Mouse (Mus musculus) CH12.LX (cell line): ENCODE results near the gene Ccdc92.

Experiments
- CTCF ChIP-seq, 2 experiments: IDR thresholded peaks in 1 of 2; conservative IDR thresholded peaks in 1 of 2; 2 replicates each; pipeline ENCODE4 v1.5.1; 2011 to 2012; ENCODE audit warnings: low read depth in 2 of 2, low read length in 2 of 2, improper control_type of control experiment in 1 of 2, inconsistent platforms in 1 of 2, mild to moderate bottlenecking in 1 of 2, moderate library complexity in 1 of 2
- EP300 ChIP-seq: IDR thresholded peaks from 2 replicates; pipeline ENCODE4 v1.6.1; 2011; ENCODE audit warnings: low read length, improper control_type of control experiment
- ETS1 ChIP-seq: conservative IDR thresholded peaks from 2 replicates; pipeline ENCODE4 v1.6.1; 2012; ENCODE audit warnings: low read depth, mild to moderate bottlenecking, inconsistent platforms, low read length, improper control_type of control experiment, moderate library complexity
- MAX ChIP-seq: IDR thresholded peaks from 2 replicates; pipeline ENCODE4 v1.6.1; 2011; ENCODE audit warnings: low read length, improper control_type of control experiment
- POLR2A ChIP-seq: IDR thresholded peaks from 2 replicates; pipeline ENCODE4 v1.6.1; 2011; ENCODE audit warnings: low read depth, mild to moderate bottlenecking, improper control_type of control experiment, low read length
- POLR2AphosphoS2 ChIP-seq: IDR thresholded peaks from 2 replicates; pipeline ENCODE4 v1.6.1; 2011; ENCODE audit warnings: low read depth, low read length, improper control_type of control experiment
- TBP ChIP-seq: conservative IDR thresholded peaks from 2 replicates; pipeline ENCODE4 v1.6.1; 2011; ENCODE audit warnings: low read depth, low read length, improper control_type of control experiment
- ZNF384 ChIP-seq: IDR thresholded peaks from 2 replicates; pipeline ENCODE4 v1.6.1; 2012; ENCODE audit warnings: low read depth, low read length, improper control_type of control experiment, inconsistent platforms

DNA sequence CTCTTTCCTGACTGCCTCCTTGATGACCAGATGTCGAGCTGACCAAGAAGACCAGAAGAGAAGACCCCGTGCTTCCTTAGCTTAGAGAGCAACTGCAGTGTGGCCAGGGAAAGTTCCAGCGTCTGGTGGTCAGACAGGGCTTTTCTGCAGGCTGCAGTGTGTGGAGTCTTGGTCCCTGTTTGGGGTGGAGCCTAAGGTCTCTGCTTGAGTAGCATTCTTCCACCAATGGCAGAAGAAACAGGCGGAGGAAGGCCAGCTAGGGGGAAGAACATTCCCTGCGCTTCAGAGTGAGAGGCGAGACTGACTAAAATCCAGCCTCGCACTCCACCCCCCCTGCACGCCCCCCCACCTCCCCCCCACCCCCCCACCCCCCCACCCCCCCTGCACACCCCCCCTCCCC is 33.9 kb upstream of the Ccdc92 start:
- TF ChIP-seq CTCF (conservative IDR thresholded peaks at IDR 0.05 in 1 of 2, IDR thresholded peaks at IDR 0.05 in 1 of 2; ENCODE audit: low read depth in 2 of 2, low read length in 2 of 2) (no peak), EP300 (no peak), MAX (no peak), ZNF384 (no peak), POLR2A (no peak), TBP (no peak), POLR2AphosphoS2 (no peak), ETS1 (no peak)
